9 mouse cellular contexts compared by ENCODE assay signal in genomic region chr4:100828737-100829136, GRCm38 (mm10). TPM values are rescaled to one million over a fixed set of nuclear protein-coding genes. Genes with fewer than 3 reads are reported as not detected.
DNase-seq lines count a peak whose midpoint lies in the region; ATAC-seq lines count a peak whose summit lies in the region.
"Had no signal": no experiment of that assay in that cellular context is flagged by ENCODE, and none has a peak within 500 bp of the region (broad histone marks: within the 10 kb centered on the region; RNA-seq: fewer than 3 reads in every experiment).

No protein-coding gene starts in this region.

- 0 out of 2 replicates have a peak, but pooled peaks cover 4% of the 10 kb centered on the region for H3K9me3 ChIP-seq in heart, embryonic 12.5 days (replicated peaks)
- H3K9me3 ChIP-seq in hindbrain, embryonic 15.5 days: no peaks in the 10 kb centered on the region
- no peaks in the 10 kb centered on the region for H3K9me3 ChIP-seq in midbrain, embryonic 15.5 days

- H3K27ac ChIP-seq in heart, embryonic 12.5 days (ENCODE audit: poor library complexity, severe bottlenecking): peak overlapping the region; percentile 55
- H3K27ac ChIP-seq in hindbrain, embryonic 15.5 days (replicated peaks): no peak overlapping the region
- H3K27ac ChIP-seq in midbrain, embryonic 15.5 days: peak overlapping the region; percentile 61

- no peak overlapping the region for H3K4me3 ChIP-seq in heart, embryonic 12.5 days
- no peak overlapping the region for H3K4me3 ChIP-seq in hindbrain, embryonic 15.5 days
- H3K4me3 ChIP-seq in midbrain, embryonic 15.5 days: no peak overlapping the region

- H3K36me3 ChIP-seq in heart, embryonic 12.5 days: no peaks in the 10 kb centered on the region
- no peaks in the 10 kb centered on the region for H3K36me3 ChIP-seq in hindbrain, embryonic 15.5 days
- no peaks in the 10 kb centered on the region for H3K36me3 ChIP-seq in midbrain, embryonic 15.5 days (replicated peaks)

- DNase-seq in heart, postnatal 36 days: no peak
- DNase-seq in embryo, embryonic 9.5 days (ENCODE audit: extremely low spot score): peak; percentile 59
- no peak for DNase-seq in left cerebral cortex, postnatal 14 days (ENCODE audit: low spot score in 2 of 2)
- DNase-seq in lung, postnatal 25 days (ENCODE audit: low spot score): no peak
- no peak for DNase-seq in urinary bladder, adult 2 months (ENCODE audit: low spot score)
- DNase-seq: B cell, adult 2 months had no signal

- H3K9ac ChIP-seq in heart, embryonic 12.5 days: 0 out of 2 replicates have a peak overlapping the region, but pooled peaks have one; percentile 4
- no peak overlapping the region for H3K9ac ChIP-seq in hindbrain, embryonic 15.5 days
- no peak overlapping the region for H3K9ac ChIP-seq in midbrain, embryonic 15.5 days

- ATAC-seq in heart, embryonic 12.5 days (ENCODE audit: insufficient number of reproducible peaks, low FRiP score): peak; percentile 65
- peak; percentile 68; the same call in 1 of the 2 replicates for ATAC-seq in hindbrain, embryonic 15.5 days (ENCODE audit: low FRiP score, low read depth)
- peak; percentile 83 for ATAC-seq in midbrain, embryonic 15.5 days (replicated peaks)

- peak overlapping the region; percentile 41 for H3K4me2 ChIP-seq in heart, embryonic 12.5 days
- H3K4me2 ChIP-seq in hindbrain, embryonic 15.5 days: no peak overlapping the region
- no peak overlapping the region for H3K4me2 ChIP-seq in midbrain, embryonic 15.5 days

- intact Hi-C loops in heart, postnatal 36 days (cut with DNase I): no loop called here
- intact Hi-C loops in left cerebral cortex, postnatal 14 days (cut with DNase I): no loop called here

- peaks cover 54% of the 10 kb centered on the region for H3K4me1 ChIP-seq in heart, embryonic 12.5 days (replicated peaks)
- H3K4me1 ChIP-seq in hindbrain, embryonic 15.5 days (replicated peaks): peaks cover 35% of the 10 kb centered on the region
- H3K4me1 ChIP-seq in midbrain, embryonic 15.5 days: peaks cover 36% of the 10 kb centered on the region

- 3% methylated on average over 10 of the region's 10 CpGs for WGBS in heart, embryonic 12.5 days
- WGBS in hindbrain, embryonic 15.5 days: 7% methylated on average over 10 of the region's 10 CpGs
- WGBS in midbrain, embryonic 15.5 days: 7% methylated on average over 10 of the region's 10 CpGs

- H3K27me3 ChIP-seq in heart, embryonic 12.5 days (replicated peaks): no peaks in the 10 kb centered on the region
- H3K27me3 ChIP-seq in hindbrain, embryonic 15.5 days: no peaks in the 10 kb centered on the region
- H3K27me3 ChIP-seq in midbrain, embryonic 15.5 days (replicated peaks): no peaks in the 10 kb centered on the region

RNA-seq across cellular contexts. Expression of gene Cachd1, which starts 52.3 kb away (rescaled TPM):
- polyA plus RNA-seq in heart, embryonic 12.5 days (2016; fragmentation: Nextera tagmentation; extraction: Ambion mirVana): 11.5 and 12.5 TPM in 2 replicates
- 1 to 10 TPM; 3.5 to 4.8 TPM for total RNA-seq in heart, postnatal 36 days (2021)
- polyA plus RNA-seq in hindbrain, embryonic 15.5 days (2015; fragmentation: Nextera tagmentation; extraction: Ambion mirVana): 21.9 and 24.8 TPM in 2 replicates
- 41.8 and 48.7 TPM in 2 replicates for polyA plus RNA-seq in midbrain, embryonic 15.5 days (2015; fragmentation: Nextera tagmentation; extraction: Ambion mirVana)
- total RNA-seq in left cerebral cortex, postnatal 14 days (2021): 10 to 100 TPM; 10.3 to 12.2 TPM
- polyA plus RNA-seq in urinary bladder, adult 2 months (2012; rRNA removed): 20.5 and 22.2 TPM in 2 replicates
